Mouse (Mus musculus) yolk sac, embryonic 10.5 days (tissue): ENCODE measurements around the gene Nodal.

ENCODE experiments used
- DNase-seq: peaks from one replicate; pipeline ENCODE4 v3.0.0-alpha.2; 2017; ENCODE audit warnings: low spot score

Nodal gene

DNA sequence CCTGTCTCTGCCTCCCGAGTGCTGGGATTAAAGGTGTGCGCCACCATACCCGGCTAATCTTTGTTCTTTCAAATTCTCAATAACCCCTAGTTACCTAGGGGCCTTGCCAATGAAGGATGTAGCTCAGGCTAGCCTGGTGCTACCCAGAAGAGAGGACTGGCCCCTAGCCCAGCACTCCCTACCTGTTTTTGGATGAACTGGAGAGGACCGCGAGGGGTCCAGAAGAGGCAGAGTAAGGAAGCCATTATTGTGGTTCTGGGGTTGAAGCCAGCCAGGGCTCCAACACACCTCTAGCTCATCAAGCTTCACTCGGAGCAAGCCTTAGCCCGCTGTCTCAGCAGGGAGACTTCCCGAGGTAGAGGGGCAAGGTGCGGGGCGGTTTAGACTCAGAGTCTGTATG is at the start of gene Nodal:
TSS of gene Nodal (plus strand) at position 301 of the 400 bp plus-strand sequence.
- no peak for DNase-seq

GRCm38 (mm10) chr10:61369755-61370154 is 48.0 kb upstream of the Nodal start:
- DNase-seq: no peak

DNA sequence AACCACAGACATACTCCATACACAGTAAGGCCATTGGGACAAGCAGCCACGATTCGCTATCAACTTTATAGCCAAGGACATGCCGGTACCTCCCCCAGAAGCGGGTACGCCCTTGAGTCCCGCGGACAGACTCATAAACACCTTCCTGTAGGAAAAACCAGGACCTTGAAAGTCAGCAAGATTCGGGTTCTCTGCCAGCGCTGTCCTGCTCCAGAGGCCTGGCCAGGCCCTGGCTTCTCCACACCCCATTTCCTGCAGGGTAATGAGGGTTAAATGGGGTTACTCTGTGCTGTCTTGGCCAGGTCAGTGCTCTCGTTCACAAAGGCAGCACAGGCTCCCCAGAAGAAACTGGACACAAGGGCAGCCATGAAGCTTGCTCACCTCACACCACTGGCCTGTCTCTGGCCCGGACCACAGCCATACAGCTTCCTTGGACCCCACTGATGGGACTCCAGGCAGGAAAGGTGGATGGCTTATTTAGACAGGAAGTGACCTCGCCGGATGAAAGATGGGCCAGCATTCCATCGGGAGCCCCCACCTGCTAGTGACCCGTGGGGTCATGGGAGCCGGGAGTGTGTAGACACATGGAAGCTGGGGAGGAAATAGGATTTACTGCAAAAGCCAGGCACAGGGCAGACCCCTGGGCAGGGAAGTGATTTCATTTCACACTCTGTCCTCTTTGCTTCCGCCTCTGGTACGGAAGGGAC is 47.3 kb upstream of the Nodal start:
- peak; percentile 36 for DNase-seq

DNA sequence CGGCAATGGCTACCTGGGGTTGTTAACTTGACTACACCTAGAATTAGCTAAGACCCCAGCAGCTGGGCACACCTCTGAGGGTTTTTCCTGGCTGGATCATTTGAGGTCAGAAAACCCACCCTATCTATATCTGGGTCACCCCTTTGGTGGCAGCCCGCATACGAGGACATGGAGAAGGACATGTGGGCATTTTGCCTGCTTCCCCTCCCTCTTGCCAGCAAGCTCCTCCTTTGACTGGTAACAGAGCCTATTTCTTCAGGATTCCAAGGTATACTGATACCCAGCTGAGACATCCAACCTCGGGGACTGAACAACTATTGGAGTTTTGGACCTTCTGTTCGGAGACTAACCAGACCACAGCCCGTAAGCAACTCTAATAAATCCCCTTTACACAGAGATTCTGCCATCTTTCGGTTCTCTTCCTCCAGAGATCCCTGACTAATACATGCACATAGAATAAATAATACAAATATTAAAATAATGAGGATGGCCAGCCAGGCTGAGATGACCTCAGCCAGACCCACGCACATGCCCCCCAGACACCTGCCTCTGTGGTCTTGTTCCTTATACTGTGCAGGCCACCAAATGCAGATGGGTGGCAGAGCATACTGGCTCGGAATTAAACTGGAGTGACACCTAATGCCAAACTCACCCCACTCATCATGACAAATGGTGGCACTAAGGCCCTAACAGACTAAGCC is 45.7 kb upstream of the Nodal start:
- no peak for DNase-seq

GRCm38 (mm10) chr10:61372585-61372923 is 45.2 kb upstream of the Nodal start:
- no peak for DNase-seq

- DNase-seq: peak; percentile 60
Measured at GRCm38 (mm10) chr10:61374076-61374475, 43.7 kb upstream of the Nodal start.

GRCm38 (mm10) chr10:61374771-61375481 is 42.8 kb upstream of the Nodal start:
- no peak for DNase-seq

DNA sequence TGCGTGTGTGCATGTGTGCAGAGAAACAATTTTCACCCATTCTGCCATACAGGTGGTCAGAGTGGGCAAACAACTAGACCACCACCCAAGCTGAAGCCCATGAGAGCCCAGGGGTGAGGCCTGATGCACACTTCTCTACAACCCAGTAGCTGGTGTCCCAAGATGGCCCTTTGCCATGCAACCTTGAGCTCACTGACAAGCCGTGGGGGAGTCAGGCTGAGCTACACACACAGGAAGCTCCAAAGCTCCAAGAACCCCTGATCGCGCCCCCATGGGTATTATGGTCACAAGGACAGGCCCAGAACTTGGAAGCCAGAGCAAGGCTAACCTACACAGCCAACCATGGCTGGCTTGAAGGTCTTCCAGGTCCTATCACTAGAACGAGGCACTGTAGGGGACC is 39.7 kb upstream of the Nodal start:
- no peak for DNase-seq

GRCm38 (mm10) chr10:61378698-61379097 is 39.1 kb upstream of the Nodal start:
- no peak for DNase-seq

GRCm38 (mm10) chr10:61379340-61380040 is 38.3 kb upstream of the Nodal start:
- no peak for DNase-seq

DNA sequence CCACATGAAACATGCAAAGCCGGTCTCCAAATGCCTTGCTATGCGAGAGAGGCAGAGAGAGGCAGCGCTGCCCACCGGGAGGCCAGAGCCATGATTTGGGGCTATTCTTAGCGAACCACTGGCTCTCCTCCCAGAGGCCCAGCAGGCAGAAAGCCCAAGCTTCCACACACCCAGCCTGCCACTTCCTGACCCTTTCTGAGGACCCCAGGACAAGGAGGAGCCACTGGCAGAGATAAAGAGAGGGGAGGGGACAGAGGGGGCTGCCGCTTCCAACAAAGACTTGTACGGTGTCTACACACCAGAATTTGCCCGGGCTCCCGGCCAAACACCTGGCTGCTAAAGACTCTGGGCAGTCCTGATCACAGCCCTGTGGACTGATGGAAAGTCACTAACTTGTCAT is 37.6 kb upstream of the Nodal start:
- DNase-seq: no peak

DNA sequence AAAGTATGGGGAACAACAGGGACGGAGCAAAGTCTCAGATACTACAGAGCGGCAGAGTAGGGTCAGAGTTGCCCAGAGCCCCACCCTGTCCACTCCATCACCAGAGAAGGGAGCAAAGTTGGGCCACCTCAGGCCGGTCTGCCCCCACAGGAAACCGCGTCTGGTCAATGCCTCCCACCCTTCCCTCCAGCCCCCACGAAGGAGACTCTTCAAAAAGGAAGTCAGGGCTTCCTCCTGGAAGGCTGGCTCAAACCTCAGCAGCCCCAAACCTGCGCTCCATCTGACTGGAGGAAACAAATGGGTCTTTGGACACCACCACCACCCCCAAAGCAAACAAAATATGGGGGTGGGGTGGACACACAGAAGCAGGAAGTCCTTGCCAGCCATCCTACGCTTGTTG is 35.9 kb upstream of the Nodal start:
- no peak for DNase-seq

DNA sequence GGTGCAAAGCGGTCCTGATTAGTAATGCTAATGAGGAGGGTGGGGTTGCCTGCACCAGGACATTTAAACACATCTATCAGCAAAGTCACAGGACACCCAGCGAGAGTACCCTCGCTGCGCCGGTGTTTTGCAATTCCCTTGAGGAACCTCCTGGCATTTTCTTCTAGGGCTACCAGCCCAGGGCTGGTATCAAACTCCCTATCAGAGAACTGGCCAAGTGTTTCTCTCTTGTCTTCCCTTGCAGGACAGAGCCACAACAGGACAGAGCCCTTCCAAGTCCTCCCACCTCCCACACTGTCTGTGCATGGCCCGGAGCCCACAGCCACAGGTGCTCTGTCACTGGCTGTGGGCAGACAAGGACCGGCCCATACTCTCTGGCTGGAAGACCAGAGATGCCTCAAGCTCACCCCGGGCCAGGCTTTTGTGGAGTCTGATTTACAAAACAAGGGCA is 35.5 kb upstream of the Nodal start:
- DNase-seq: no peak

DNA sequence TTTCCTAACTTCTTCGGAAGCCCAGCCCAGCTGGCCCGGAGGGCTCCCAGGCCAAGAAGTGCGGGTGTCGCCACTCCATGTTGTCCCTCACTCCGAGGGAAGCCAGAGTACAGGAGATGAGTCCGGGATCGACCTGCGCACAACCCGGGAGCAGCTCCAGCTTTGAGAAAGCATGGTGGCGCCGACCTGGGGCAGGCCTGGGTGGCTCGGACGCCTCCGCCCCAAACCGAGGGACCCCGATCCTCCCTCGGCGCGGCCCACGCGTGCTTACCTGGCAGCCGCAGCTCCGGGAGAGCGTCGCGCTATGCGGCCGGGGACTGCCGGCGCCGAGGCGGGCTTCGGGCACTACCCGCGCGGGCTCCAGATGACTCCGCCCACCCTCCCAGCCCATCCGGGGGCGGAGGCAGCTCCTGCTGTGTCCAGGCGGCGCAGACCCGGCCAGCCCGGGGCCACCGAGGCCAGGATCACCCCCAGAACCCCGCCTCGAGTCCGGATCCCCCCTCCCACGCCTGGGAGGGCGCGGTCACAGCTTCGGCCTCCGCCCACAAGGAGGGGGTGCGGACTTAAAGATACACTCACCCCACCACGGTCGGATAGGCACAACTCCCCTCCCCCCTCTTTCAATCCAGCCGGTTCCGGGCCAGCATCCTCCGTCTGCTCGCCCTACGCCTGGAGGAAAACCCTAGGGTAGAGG is 34.6 kb upstream of the Nodal start, which contains the start of gene Pald1:
TSS of gene Pald1 (minus strand) at position 510 of the 694 bp plus-strand sequence.
- peak; percentile 89 for DNase-seq

DNA sequence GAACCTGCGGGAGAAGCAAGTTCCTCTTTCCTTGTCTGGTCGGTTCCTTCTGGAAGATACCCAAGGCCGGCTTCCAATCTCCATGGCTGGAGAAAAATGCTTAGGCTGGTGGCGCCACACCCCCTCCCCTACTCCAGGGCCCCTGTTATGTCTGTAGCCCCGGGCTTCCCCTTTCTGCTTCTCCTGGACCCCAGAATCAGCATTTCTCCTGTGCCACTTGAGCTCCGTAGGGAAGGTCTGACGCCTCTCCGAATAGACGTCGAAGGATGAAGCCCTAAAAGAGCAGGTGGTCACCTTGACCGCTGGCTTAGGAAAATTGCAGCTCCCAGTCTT is 34.1 kb upstream of the Nodal start:
- DNase-seq: no peak

- DNase-seq: no peak
Measured at GRCm38 (mm10) chr10:61385174-61385573, 32.6 kb upstream of the Nodal start.

DNA sequence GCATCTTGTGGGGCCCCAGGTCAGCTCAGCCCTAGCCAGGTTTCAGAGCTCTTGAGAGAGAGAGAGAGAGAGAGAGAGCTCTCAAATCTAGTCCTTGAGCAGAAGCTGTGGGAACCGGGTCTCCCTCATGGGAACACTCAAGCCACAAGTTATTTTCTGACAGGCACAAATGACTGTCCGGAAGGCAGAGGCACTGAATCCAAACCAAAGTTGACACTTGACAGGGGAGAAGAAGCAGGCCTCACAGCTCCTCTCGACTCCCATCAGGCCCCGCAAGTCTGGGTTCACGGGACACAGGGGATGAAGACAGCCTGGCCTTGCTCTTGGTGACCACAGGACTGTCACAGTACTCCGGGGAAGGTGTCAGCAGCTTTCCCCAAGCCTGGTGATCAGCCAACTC is 31.5 kb upstream of the Nodal start:
- DNase-seq: no peak

DNA sequence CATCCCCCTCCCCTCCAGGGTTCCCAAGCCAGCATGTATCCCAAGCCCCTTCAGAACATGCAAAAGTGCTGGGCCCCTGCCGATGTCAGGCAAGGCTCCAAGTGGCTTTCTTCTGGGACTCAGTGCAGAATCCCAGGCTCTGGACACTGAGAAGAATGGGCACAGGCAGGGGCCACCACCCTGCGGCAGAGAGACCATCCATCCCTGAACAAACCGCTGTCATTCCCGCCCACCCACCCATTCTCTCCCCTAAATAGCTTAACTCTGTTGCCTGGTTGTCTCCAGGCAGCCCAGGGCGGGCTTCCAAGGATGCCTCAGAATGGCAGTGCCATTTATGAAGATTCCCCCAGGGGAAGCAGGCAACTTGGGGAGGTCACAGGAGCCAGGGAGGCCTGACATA is 28.8 kb upstream of the Nodal start:
- DNase-seq: no peak

DNA sequence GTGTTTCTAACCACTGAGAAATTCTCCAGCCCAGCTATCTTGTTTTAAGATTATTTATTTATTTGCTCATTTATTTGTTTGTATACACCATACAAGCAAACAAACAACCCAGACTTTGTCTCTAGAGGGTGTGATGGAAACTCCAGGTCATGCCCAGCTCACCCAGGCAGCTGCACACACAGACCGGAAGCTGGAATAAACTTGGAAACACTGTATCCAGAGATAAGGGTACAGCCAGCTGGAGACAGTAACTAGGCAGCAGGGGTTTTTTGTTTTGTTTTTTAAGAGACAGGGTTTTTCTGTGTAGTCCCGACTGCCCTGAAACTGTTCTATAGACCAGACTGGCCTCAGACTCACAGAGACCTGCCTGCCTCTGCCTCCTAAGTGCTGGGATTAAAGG is 27.6 kb upstream of the Nodal start:
- DNase-seq: no peak

DNA sequence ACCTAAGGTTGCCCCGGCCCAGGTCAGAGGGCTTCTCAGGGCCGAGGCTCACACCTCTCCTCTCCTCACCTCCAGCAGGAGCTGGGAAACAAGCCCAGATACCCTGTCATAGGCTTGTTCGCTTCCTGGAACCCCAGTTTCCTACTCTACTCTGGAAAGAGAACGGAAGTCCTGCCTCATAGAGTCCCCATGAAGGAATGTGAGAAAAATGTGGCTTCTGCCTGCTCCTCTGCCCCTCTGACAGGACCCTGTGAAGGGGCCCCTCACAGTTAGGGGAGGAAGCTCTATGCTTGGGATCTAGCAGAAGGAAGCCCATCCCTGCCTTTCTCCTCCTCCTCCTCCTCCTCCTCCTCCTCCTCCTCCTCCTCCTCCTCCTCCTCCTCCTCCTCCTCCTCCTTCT is 25.2 kb upstream of the Nodal start:
- DNase-seq: no peak

DNA sequence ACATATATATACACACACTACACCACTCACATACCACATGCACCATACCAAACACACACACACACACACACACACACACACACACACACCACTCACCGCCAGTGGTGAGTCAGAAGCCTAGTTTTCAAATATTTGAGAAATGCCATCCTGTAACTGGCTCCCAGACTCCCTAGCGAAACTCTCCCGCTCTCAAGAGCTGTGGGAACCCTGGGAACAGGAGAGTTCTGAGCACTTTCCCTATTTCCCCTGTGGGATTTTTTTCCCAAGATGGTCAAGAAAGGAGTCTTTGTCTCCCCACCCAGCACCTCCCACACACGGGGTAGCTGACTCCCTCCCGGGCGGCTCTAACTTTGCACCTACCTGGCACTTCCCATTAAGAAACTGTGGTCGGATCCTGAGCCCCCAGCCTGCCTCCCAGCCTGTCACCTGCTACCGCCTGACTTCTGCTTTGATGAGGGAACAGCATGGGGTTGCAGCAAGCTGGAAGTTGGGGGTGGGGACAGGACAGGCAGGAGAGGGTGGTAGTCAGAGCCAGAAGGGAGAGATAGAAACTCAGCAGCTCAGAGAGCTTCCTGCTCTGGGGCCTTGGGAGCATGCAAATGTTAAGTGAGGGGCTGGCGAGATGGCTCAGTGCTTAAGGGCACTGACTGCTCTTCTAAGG is 23.2 kb upstream of the Nodal start:
- peak; percentile 55 for DNase-seq
